Mouse (Mus musculus): ENCODE results near the gene Dnase2b. TPM values are rescaled to one million over a fixed set of nuclear protein-coding genes. Genes with fewer than 3 reads are reported as not detected.

Dnase2b gene
- polyA plus RNA-seq, 1 experiment from 2014 or later: not detected

DNA sequence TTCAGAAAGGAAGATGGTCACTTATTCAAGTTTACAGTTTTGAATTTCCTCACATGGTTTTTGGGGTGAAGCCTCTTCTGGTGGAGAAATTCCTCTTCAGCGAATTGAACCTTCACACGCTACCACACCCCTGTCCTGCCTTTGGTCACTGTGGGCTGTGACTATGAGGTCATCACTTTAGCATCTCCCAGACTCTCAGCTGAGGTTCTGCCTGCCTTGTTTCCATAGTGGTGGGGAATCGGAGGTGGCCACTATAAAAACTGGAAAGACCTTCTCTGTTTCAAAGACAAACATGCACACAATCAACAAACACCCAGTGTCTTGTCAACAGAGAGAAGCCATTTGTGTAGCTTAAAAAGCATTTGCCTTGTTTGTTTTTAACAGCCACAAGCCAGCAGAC lies 35.8 kb upstream of the Dnase2b start, which contains the start of gene 4930503B20Rik:
4930503B20Rik (minus strand) TSS at position 101 of the 400 bp plus-strand sequence.
- 81% methylated on average over 3 of the region's 3 CpGs for WGBS
- H3K9ac ChIP-seq (ENCODE audit: low read depth, low read length): no peak within 1 kb of the TSS
- no peak within 1 kb of the TSS for H3K4me2 ChIP-seq (ENCODE audit: low read depth, low read length)
- H3K27ac ChIP-seq (replicated peaks; ENCODE audit: low read depth, low read length): no peak within 1 kb of the TSS
- DNase-seq (ENCODE audit: low spot score) (no peak), ATAC-seq (ENCODE audit: low read depth) (no peak)
- H3K9me3 ChIP-seq (ENCODE audit: control insufficient read depth, low read length): no peaks in the 10 kb centered on the region
- H3K4me3 ChIP-seq (ENCODE audit: low read depth, low read length): no peak within 1 kb of the TSS
- no peaks in the 10 kb centered on the region for H3K27me3 ChIP-seq (replicated peaks; ENCODE audit: control insufficient read depth, insufficient read depth, low read length)
- H3K4me1 ChIP-seq (ENCODE audit: control insufficient read depth, insufficient read depth, low read length): 0 out of 2 replicates have a peak, but pooled peaks cover 3% of the 10 kb centered on the region
- no peaks in the 10 kb centered on the region for H3K36me3 ChIP-seq (ENCODE audit: control insufficient read depth, insufficient read depth, low read length)

DNA sequence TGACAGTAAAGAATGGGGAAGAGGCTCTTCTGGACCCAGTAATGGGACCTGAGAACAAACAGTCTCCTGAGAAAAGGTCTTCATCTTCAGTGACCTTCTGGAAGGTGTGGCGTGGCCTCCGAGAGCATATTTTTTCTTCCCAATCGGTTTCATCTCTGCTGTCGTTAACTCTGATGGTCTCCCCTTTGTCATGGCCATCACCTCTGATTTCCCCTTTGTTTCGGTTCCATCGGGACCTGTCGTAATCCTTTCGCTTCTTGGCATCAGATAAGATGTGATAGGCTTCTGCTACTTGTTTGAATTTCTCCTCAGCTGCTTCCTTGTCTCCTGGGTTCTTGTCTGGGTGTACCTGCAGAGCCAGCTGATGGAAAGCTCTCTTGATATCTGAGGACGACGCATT lies 35.3 kb upstream of the Dnase2b start:
- WGBS: 91% methylated on average over 10 of the region's 10 CpGs
- DNase-seq (ENCODE audit: low spot score) (no peak), ATAC-seq (ENCODE audit: low read depth) (no peak)
- H3K27me3 ChIP-seq (replicated peaks; ENCODE audit: control insufficient read depth, insufficient read depth, low read length): no peaks in the 10 kb centered on the region
- no peaks in the 10 kb centered on the region for H3K9me3 ChIP-seq (ENCODE audit: control insufficient read depth, low read length)
- no peak overlapping the region for H3K4me3 ChIP-seq (ENCODE audit: low read depth, low read length)
- 0 out of 2 replicates have a peak, but pooled peaks cover 3% of the 10 kb centered on the region for H3K4me1 ChIP-seq (ENCODE audit: control insufficient read depth, insufficient read depth, low read length)
- no peak overlapping the region for H3K4me2 ChIP-seq (ENCODE audit: low read depth, low read length)
- H3K36me3 ChIP-seq (ENCODE audit: control insufficient read depth, insufficient read depth, low read length): no peaks in the 10 kb centered on the region
- no peak overlapping the region for H3K27ac ChIP-seq (replicated peaks; ENCODE audit: low read depth, low read length)
- no peak overlapping the region for H3K9ac ChIP-seq (ENCODE audit: low read depth, low read length)

DNA sequence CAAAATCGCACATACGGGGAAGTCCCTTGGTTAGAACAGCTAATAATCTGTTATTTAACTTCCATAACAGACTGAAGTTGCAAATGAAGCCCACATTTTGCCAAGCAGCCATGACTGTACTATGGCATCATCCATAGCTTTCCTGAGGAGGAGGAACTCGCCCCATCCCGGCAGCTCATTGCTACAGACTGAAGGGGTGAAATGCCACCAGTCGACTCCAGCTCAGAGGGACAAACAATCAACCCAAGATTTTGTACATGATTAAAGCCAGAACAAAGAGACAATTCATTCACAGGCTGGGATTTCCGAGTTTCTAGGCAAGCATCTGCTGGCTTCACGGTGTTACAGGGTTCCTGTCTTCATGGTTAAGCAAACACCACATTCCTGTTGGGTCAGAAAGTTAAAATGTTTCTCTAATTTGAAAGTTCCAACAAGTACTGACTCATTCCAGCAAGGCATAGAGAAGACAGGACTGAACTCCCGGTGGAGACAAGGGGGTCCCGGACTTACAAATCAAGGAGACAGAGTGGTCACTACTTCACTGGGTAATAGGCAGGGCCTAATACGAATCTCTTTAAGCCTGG lies 34.0 kb upstream of the Dnase2b start:
- no peak overlapping the region for H3K9ac ChIP-seq (ENCODE audit: low read depth, low read length)
- H3K4me2 ChIP-seq (ENCODE audit: low read depth, low read length): no peak overlapping the region
- no peak overlapping the region for H3K27ac ChIP-seq (replicated peaks; ENCODE audit: low read depth, low read length)
- H3K27me3 ChIP-seq (replicated peaks; ENCODE audit: control insufficient read depth, insufficient read depth, low read length): no peaks in the 10 kb centered on the region
- no peaks in the 10 kb centered on the region for H3K36me3 ChIP-seq (ENCODE audit: control insufficient read depth, insufficient read depth, low read length)
- ATAC-seq (ENCODE audit: low read depth): no peak
- 0 out of 2 replicates have a peak, but pooled peaks cover 3% of the 10 kb centered on the region for H3K4me1 ChIP-seq (ENCODE audit: control insufficient read depth, insufficient read depth, low read length)
- H3K4me3 ChIP-seq (ENCODE audit: low read depth, low read length): no peak overlapping the region
- DNase-seq (ENCODE audit: low spot score): peak; percentile 14
- no peaks in the 10 kb centered on the region for H3K9me3 ChIP-seq (ENCODE audit: control insufficient read depth, low read length)
- WGBS: 55% methylated on average over 10 of the region's 10 CpGs

DNA sequence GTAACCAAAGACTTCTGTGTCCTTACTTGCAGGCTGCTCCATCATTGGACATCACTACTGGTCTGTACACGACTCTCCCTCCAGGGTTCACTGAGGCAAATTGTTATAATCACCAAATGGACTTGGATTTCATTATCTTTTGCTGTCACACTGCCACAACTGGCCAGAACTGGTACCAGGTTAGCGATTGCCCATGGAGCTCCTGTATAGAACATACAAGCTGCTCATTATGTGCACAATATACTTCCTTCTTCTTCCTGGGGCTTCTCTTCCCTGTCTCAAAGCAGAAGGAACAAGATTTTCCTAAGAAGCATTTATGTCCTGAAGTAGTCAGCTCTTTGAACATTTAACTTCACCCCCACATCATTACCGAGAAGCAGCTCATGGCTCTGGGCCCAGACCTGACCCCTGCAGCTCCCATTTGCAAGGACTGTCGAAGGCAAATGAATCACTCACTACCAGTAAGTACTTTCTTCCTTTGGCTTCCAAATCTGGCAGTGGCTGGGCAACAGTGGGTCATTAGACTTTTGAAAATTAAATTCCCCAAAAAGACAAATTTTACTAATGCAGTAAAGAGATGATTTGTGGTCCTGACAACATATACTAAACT lies 26.5 kb upstream of the Dnase2b start:
- H3K27ac ChIP-seq (replicated peaks; ENCODE audit: low read depth, low read length): no peak overlapping the region
- H3K4me3 ChIP-seq (ENCODE audit: low read depth, low read length): no peak overlapping the region
- ATAC-seq (ENCODE audit: low read depth) (no peak), DNase-seq (ENCODE audit: low spot score) (no peak)
- H3K4me1 ChIP-seq (ENCODE audit: control insufficient read depth, insufficient read depth, low read length): no peaks in the 10 kb centered on the region
- no peaks in the 10 kb centered on the region for H3K27me3 ChIP-seq (replicated peaks; ENCODE audit: control insufficient read depth, insufficient read depth, low read length)
- no peaks in the 10 kb centered on the region for H3K9me3 ChIP-seq (ENCODE audit: control insufficient read depth, low read length)
- no peaks in the 10 kb centered on the region for H3K36me3 ChIP-seq (ENCODE audit: control insufficient read depth, insufficient read depth, low read length)
- no peak overlapping the region for H3K4me2 ChIP-seq (ENCODE audit: low read depth, low read length)
- H3K9ac ChIP-seq (ENCODE audit: low read depth, low read length): no peak overlapping the region
- WGBS: 45% methylated on average over 4 of the region's 4 CpGs

DNA sequence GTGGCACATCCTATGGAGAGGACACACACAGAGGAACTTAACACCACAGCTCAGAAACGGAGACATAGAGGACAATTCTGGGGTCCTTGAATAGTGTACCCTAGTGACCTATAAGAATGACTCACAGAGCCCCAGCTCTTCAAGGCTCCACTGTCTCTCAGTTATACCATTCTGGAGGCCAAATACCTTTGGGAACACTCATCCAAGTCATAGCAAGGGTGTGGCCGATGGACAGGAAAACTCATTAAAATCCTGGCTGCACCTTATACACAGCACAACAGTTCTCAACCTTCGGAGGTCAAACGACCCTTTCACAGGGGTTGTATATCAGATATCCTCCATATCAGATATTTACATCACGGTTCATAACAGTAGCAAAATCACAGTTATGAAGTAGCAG lies 17.1 kb upstream of the Dnase2b start:
- WGBS: 83% methylated on average over 5 of the region's 5 CpGs
- no peaks in the 10 kb centered on the region for H3K9me3 ChIP-seq (ENCODE audit: control insufficient read depth, low read length)
- no peak overlapping the region for H3K9ac ChIP-seq (ENCODE audit: low read depth, low read length)

DNA sequence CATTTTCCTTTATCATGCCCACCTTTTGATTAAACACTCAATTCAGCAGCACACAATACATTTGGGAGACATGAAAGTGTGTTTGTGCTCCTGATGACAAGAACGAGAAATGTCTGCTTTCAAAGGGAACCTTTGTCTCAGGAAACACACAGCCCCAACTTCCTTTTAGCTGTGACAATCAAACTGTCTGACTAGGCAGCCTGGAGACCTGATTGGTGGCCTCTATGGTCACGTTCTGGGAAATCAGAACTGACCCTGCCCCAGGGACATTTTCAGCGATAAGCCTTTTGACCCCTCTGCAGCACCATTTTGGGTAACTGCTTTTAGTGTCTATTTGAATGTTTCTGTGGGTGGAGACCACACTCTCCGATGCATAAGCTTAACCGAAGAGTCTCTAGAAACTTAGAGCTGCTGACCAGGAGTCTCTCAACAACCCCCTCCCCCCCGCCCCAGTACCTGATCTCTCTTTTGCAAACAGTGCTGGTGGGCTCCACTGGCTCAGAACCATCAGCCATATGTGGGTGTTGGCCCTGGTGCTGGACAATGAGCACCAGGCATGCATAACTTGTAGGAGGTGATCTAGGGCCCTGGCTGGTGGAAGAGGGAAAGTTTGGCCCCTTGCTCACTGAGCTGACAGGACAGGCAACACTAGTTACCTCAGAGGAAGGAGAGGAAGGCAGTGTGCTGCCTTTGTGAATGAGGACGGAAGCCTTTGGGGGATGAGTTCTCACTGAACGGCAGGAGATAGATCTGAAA lies 13.0 kb upstream of the Dnase2b start:
- Histone ChIP-seq H3K9me3 (ENCODE audit: control insufficient read depth, low read length) (no peaks in the 10 kb centered on the region), H3K4me1 (ENCODE audit: control insufficient read depth, insufficient read depth, low read length) (no peaks in the 10 kb centered on the region), H3K9ac (ENCODE audit: low read depth, low read length) (no peak overlapping the region), H3K27me3 (replicated peaks; ENCODE audit: control insufficient read depth, insufficient read depth, low read length) (no peaks in the 10 kb centered on the region), H3K27ac (replicated peaks; ENCODE audit: low read depth, low read length) (no peak overlapping the region), H3K4me3 (ENCODE audit: low read depth, low read length) (no peak overlapping the region), H3K36me3 (ENCODE audit: control insufficient read depth, insufficient read depth, low read length) (no peaks in the 10 kb centered on the region), H3K4me2 (ENCODE audit: low read depth, low read length) (no peak overlapping the region)
- ATAC-seq (ENCODE audit: low read depth) (no peak), DNase-seq (ENCODE audit: low spot score) (no peak)
- 50% methylated on average over 8 of the region's 8 CpGs for WGBS

More for the DNA sequence above, 17.1 kb upstream of the Dnase2b start:
- no peak for DNase-seq (ENCODE audit: low spot score)
- ATAC-seq (ENCODE audit: low read depth): no peak
- no peaks in the 10 kb centered on the region for H3K27me3 ChIP-seq (replicated peaks; ENCODE audit: control insufficient read depth, insufficient read depth, low read length)
- no peak overlapping the region for H3K4me3 ChIP-seq (ENCODE audit: low read depth, low read length)
- H3K27ac ChIP-seq (replicated peaks; ENCODE audit: low read depth, low read length): no peak overlapping the region
- H3K36me3 ChIP-seq (ENCODE audit: control insufficient read depth, insufficient read depth, low read length): no peaks in the 10 kb centered on the region
- no peaks in the 10 kb centered on the region for H3K4me1 ChIP-seq (ENCODE audit: control insufficient read depth, insufficient read depth, low read length)
- no peak overlapping the region for H3K4me2 ChIP-seq (ENCODE audit: low read depth, low read length)

DNA sequence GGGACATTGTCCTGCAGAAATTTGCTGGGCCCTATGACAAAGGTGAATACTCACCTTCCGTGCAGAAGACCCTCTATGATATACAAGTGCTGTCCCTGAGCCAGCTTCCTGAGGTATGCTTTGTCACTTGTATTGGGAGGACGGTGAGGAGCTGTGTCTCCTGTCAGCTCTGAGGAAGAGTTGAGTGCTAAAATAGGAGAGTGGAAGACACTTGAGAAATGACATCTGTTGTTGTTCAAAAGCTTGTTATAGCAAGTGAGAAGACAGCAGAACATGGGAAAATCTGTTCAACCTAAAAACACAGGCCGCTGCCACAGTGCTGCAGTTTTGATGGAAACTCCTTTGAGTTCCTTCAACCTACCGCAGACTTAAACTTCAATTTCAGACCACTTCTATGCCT lies 10.4 kb upstream of the Dnase2b start:
- ATAC-seq (ENCODE audit: low read depth) (no peak), DNase-seq (ENCODE audit: low spot score) (no peak)
- H3K4me2 ChIP-seq (ENCODE audit: low read depth, low read length): no peak overlapping the region
- no peaks in the 10 kb centered on the region for H3K4me1 ChIP-seq (ENCODE audit: control insufficient read depth, insufficient read depth, low read length)
- H3K27ac ChIP-seq (replicated peaks; ENCODE audit: low read depth, low read length): no peak overlapping the region
- 87% methylated on average over 4 of the region's 4 CpGs for WGBS
- no peak overlapping the region for H3K4me3 ChIP-seq (ENCODE audit: low read depth, low read length)
- no peaks in the 10 kb centered on the region for H3K36me3 ChIP-seq (ENCODE audit: control insufficient read depth, insufficient read depth, low read length)
- H3K27me3 ChIP-seq (replicated peaks; ENCODE audit: control insufficient read depth, insufficient read depth, low read length): no peaks in the 10 kb centered on the region
- H3K9ac ChIP-seq (ENCODE audit: low read depth, low read length): no peak overlapping the region
- no peaks in the 10 kb centered on the region for H3K9me3 ChIP-seq (ENCODE audit: control insufficient read depth, low read length)

DNA sequence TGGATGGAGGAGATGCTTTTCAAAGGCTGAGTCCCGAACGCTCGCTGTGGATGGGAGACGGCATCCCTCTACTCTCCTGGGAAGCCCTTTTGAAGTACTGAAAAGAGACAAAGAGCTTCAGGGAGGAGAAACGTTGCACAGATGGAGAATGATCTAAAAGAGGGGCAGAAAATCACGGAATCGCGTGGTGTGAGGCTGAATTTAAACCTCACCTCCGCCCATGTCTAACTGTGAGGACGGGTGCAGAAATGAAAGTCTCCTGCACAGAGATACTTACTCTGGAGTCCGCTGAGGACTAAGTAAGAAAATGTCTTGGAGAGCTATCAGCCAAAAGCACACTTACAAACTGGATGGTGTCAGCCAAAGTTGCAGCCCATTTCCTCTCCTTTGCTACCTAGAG lies 6.6 kb upstream of the Dnase2b start:
- 85% methylated on average over 11 of the region's 11 CpGs for WGBS
- no peak overlapping the region for H3K4me2 ChIP-seq (ENCODE audit: low read depth, low read length)
- H3K36me3 ChIP-seq (ENCODE audit: control insufficient read depth, insufficient read depth, low read length): no peaks in the 10 kb centered on the region
- no peaks in the 10 kb centered on the region for H3K27me3 ChIP-seq (replicated peaks; ENCODE audit: control insufficient read depth, insufficient read depth, low read length)
- ATAC-seq (ENCODE audit: low read depth) (no peak), DNase-seq (ENCODE audit: low spot score) (no peak)
- no peak overlapping the region for H3K27ac ChIP-seq (replicated peaks; ENCODE audit: low read depth, low read length)
- no peak overlapping the region for H3K9ac ChIP-seq (ENCODE audit: low read depth, low read length)
- no peaks in the 10 kb centered on the region for H3K4me1 ChIP-seq (ENCODE audit: control insufficient read depth, insufficient read depth, low read length)
- H3K4me3 ChIP-seq (ENCODE audit: low read depth, low read length): no peak overlapping the region
- H3K9me3 ChIP-seq (ENCODE audit: control insufficient read depth, low read length): no peaks in the 10 kb centered on the region

All from embryonic facial prominence, embryonic 14.5 days (tissue).